Mouse (Mus musculus) liver, embryonic 14.5 days (tissue): ENCODE measurements around the gene Cyb5r1.

Experiments
- CTCF ChIP-seq: IDR thresholded peaks from 2 replicates; pipeline ENCODE4 v1.5.1; 2016; ENCODE audit warnings: antibody characterized with exemption, low read depth, control low read depth
- EP300 ChIP-seq: IDR thresholded peaks from 2 replicates; pipeline ENCODE4 v1.6.1; 2016; ENCODE audit warnings: antibody characterized with exemption, low read depth

GRCm38 (mm10) chr1:134442394-134442793 lies 37.0 kb downstream of the Cyb5r1 start:
- TF ChIP-seq CTCF: no peak
- TF ChIP-seq EP300: no peak
